Mouse (Mus musculus) brain, embryonic 14.5 days (tissue): ENCODE data around the gene Mgl2.

Experiments used
- CTCF ChIP-seq: fragments of 200-500 bp; IDR thresholded peaks from 2 replicates; pipeline ENCODE4 v1.5.1; 2012; ENCODE audit warnings: inconsistent platforms, mild to moderate bottlenecking, moderate library complexity, borderline replicate concordance; ENCODE audit not compliant: insufficient read depth, insufficient read length; ENCODE audit errors: extremely low read depth
- POLR2A ChIP-seq: fragments of 200-500 bp; IDR thresholded peaks from 2 replicates; pipeline ENCODE4 v1.6.1; 2012; ENCODE audit warnings: mild to moderate bottlenecking, inconsistent platforms, borderline replicate concordance; ENCODE audit not compliant: poor library complexity, insufficient read depth, insufficient read length, severe bottlenecking; ENCODE audit errors: extremely low read depth

DNA sequence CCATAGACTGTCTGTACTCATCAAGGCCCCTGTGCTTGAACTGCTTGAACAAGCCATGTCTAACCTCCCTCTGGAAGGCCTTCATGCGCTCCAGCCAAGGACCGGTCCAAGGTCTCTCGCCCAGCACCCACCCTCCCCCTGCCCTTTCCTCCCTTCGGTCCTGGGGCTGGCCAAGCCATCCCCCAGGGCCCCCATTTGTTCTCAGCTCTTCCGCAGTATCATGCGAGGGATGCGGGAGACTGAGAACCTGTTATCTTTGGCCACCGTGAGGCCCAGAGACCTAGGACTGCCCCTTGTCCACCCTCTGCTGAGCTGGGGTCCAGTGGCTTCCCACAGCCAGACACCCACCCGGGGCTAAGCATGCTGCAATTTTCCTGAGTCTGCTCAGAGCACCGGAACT, 9.0 kb downstream of the Mgl2 start:
- TF ChIP-seq POLR2A = no peak
- TF ChIP-seq CTCF = no peak
